Mouse (Mus musculus) bone marrow, adult 2 months (tissue): ENCODE data around the gene Fbxw7.

Source experiments
- CTCF ChIP-seq: fragments of 200-500 bp; IDR thresholded peaks from 2 replicates; pipeline ENCODE4 v1.5.1; 2011; ENCODE audit warnings: low read length, control low read depth; ENCODE audit not compliant: control insufficient read depth, insufficient read depth
- POLR2A ChIP-seq: fragments of 200-500 bp; IDR thresholded peaks from 2 replicates; pipeline ENCODE4 v1.6.1; 2011; ENCODE audit warnings: low read depth, mild to moderate bottlenecking, control low read depth, low read length, borderline replicate concordance; ENCODE audit not compliant: control insufficient read depth

GRCm38 (mm10) chr3:84769411-84769810 lies 45.7 kb upstream of the Fbxw7 start:
- TF ChIP-seq CTCF (no peak), POLR2A (no peak)
